Mouse (Mus musculus) forebrain, embryonic 12.5 days (tissue): ENCODE measurements around the gene Alkbh2. TPM values are rescaled to one million over a fixed set of nuclear protein-coding genes. Genes with fewer than 3 reads are reported as not detected.

Experiments
- ATAC-seq: fragments of 200-750 bp; cut with Nextera tagmentation; 2 replicates; pipeline ENCODE4 v1.8.0; 2017; ENCODE audit warnings: moderate TSS enrichment; ENCODE audit not compliant: low FRiP score
- H3K27ac ChIP-seq: fragments of 300-500 bp; sonication (generic); 2 replicates; pipeline ENCODE4 v1.5.1; 2016; ENCODE audit warnings: mild to moderate bottlenecking
- H3K27me3 ChIP-seq: fragments of 300-500 bp; sonication (generic); 2 replicates; pipeline ENCODE4 v1.6.1; 2016; ENCODE audit warnings: mild to moderate bottlenecking
- H3K36me3 ChIP-seq: fragments of 300-500 bp; sonication (generic); replicated peaks from 2 replicates; pipeline ENCODE4 v1.6.1; 2016; ENCODE audit warnings: mild to moderate bottlenecking
- H3K4me1 ChIP-seq: fragments of 300-500 bp; sonication (generic); 2 replicates; pipeline ENCODE4 v1.6.1; 2016
- H3K4me2 ChIP-seq: fragments of 300-500 bp; sonication (generic); 2 replicates; pipeline ENCODE4 v1.6.1; 2016; ENCODE audit warnings: mild to moderate bottlenecking, moderate library complexity
- H3K4me3 ChIP-seq: fragments of 300-500 bp; sonication (generic); replicated peaks from 2 replicates; pipeline ENCODE4 v1.5.1; 2016; ENCODE audit warnings: mild to moderate bottlenecking
- H3K9ac ChIP-seq: fragments of 300-500 bp; sonication (generic); 2 replicates; pipeline ENCODE4 v1.6.1; 2016; ENCODE audit warnings: mild to moderate bottlenecking
- H3K9me3 ChIP-seq: fragments of 300-500 bp; sonication (generic); 2 replicates; pipeline ENCODE4 v1.6.1; 2016
- WGBS: fragments of 180-500 bp; shearing (Covaris S2); methylation state at CpG from one replicate; pipeline ENCODE4 v1.1.7; 2016; 5-methylcytosine and 5-hydroxymethylcytosine counted together
- polyA plus RNA-seq: library from polyadenylated mRNA; unstranded; fragments of >200 nt; fragmentation: Nextera tagmentation; extraction: Ambion mirVana; gene quantifications from 2 replicates; pipeline ENCODE4 v1.2.1, GENCODE M21; 2016

The Alkbh2 gene
- polyA plus RNA-seq, 1 experiment from 2014 or later = 11.3 TPM

- Histone ChIP-seq H3K4me3 (no peak overlapping the region), H3K27me3 (no peaks in the 10 kb centered on the region; the same call in 1 of the 2 replicates), H3K4me2 (no peak overlapping the region), H3K9ac (no peak overlapping the region), H3K36me3 (no peaks in the 10 kb centered on the region), H3K4me1 (peaks cover 4% of the 10 kb centered on the region; the same call in 1 of the 2 replicates), H3K9me3 (no peaks in the 10 kb centered on the region), H3K27ac (no peak overlapping the region)
- ATAC-seq = no peak
- WGBS = 51% methylated on average over 7 of the region's 7 CpGs
Measured at GRCm38 (mm10) chr5:114157236-114157635, 29.2 kb upstream of the Alkbh2 start.

GRCm38 (mm10) chr5:114155168-114155933 lies 27.3 kb upstream of the Alkbh2 start:
- 61% methylated on average over 9 of the region's 9 CpGs for WGBS
- no peak overlapping the region for H3K4me2 ChIP-seq
- no peaks in the 10 kb centered on the region for H3K9me3 ChIP-seq
- no peak for ATAC-seq
- H3K4me1 ChIP-seq = peaks cover 4% of the 10 kb centered on the region; the same call in 1 of the 2 replicates
- no peak overlapping the region for H3K9ac ChIP-seq
- no peaks in the 10 kb centered on the region; the same call in 1 of the 2 replicates for H3K27me3 ChIP-seq
- no peak overlapping the region for H3K4me3 ChIP-seq
- no peak overlapping the region for H3K27ac ChIP-seq
- H3K36me3 ChIP-seq = no peaks in the 10 kb centered on the region

GRCm38 (mm10) chr5:114154765-114155164 lies 26.7 kb upstream of the Alkbh2 start:
- H3K27me3 ChIP-seq = no peaks in the 10 kb centered on the region; the same call in 1 of the 2 replicates
- no peaks in the 10 kb centered on the region for H3K36me3 ChIP-seq
- no peak for ATAC-seq
- H3K4me3 ChIP-seq = no peak overlapping the region
- H3K27ac ChIP-seq = no peak overlapping the region
- no peaks in the 10 kb centered on the region for H3K9me3 ChIP-seq
- H3K9ac ChIP-seq = no peak overlapping the region
- H3K4me2 ChIP-seq = no peak overlapping the region
- WGBS = 86% methylated on average over 5 of the region's 5 CpGs
- H3K4me1 ChIP-seq = peaks cover 4% of the 10 kb centered on the region; the same call in 1 of the 2 replicates

GRCm38 (mm10) chr5:114153490-114153889 lies 25.5 kb upstream of the Alkbh2 start:
- Histone ChIP-seq H3K9ac (no peak overlapping the region), H3K4me2 (peak overlapping the region; percentile 40), H3K4me1 (peaks cover 4% of the 10 kb centered on the region; the same call in 1 of the 2 replicates), H3K4me3 (peak overlapping the region; percentile 29), H3K27ac (no peak overlapping the region), H3K9me3 (no peaks in the 10 kb centered on the region), H3K36me3 (no peaks in the 10 kb centered on the region), H3K27me3 (no peaks in the 10 kb centered on the region; the same call in 1 of the 2 replicates)
- ATAC-seq = peak; percentile 39; the same call in 1 of the 2 replicates
- 3% methylated on average over 12 of the region's 12 CpGs for WGBS

GRCm38 (mm10) chr5:114152359-114153092 lies 24.5 kb upstream of the Alkbh2 start:
- Histone ChIP-seq H3K9me3 (no peaks in the 10 kb centered on the region), H3K9ac (no peak overlapping the region), H3K27ac (no peak overlapping the region), H3K4me2 (no peak overlapping the region), H3K27me3 (no peaks in the 10 kb centered on the region; the same call in 1 of the 2 replicates), H3K4me3 (no peak overlapping the region), H3K36me3 (no peaks in the 10 kb centered on the region), H3K4me1 (peaks cover 4% of the 10 kb centered on the region; the same call in 1 of the 2 replicates)
- 84% methylated on average over 12 of the region's 12 CpGs for WGBS
- no peak for ATAC-seq

GRCm38 (mm10) chr5:114147043-114147972 lies 19.3 kb upstream of the Alkbh2 start:
- H3K36me3 ChIP-seq = no peaks in the 10 kb centered on the region
- no peaks in the 10 kb centered on the region for H3K9me3 ChIP-seq
- 0 out of 2 replicates have a peak, but pooled peaks cover 9% of the 10 kb centered on the region for H3K4me1 ChIP-seq
- H3K27ac ChIP-seq = no peak overlapping the region
- ATAC-seq = no peak
- H3K4me3 ChIP-seq = no peak overlapping the region
- H3K27me3 ChIP-seq = no peaks in the 10 kb centered on the region
- no peak overlapping the region for H3K9ac ChIP-seq
- H3K4me2 ChIP-seq = no peak overlapping the region
- WGBS = 89% methylated on average over 14 of the region's 14 CpGs

GRCm38 (mm10) chr5:114146028-114146888 lies 18.2 kb upstream of the Alkbh2 start, which contains the start of gene Acacb:
TSS of gene Acacb (plus strand) at chr5:114146535.
- 0 out of 2 replicates have a peak, but pooled peaks cover 9% of the 10 kb centered on the region for H3K4me1 ChIP-seq
- no peaks in the 10 kb centered on the region for H3K27me3 ChIP-seq
- 62% methylated on average over 19 of the region's 19 CpGs for WGBS
- no peak for ATAC-seq
- H3K36me3 ChIP-seq = no peaks in the 10 kb centered on the region
- H3K27ac ChIP-seq = no peak within 1 kb of the TSS
- H3K9ac ChIP-seq = no peak within 1 kb of the TSS
- no peaks in the 10 kb centered on the region for H3K9me3 ChIP-seq
- no peak within 1 kb of the TSS for H3K4me2 ChIP-seq
- no peak within 1 kb of the TSS for H3K4me3 ChIP-seq

GRCm38 (mm10) chr5:114139175-114139574 lies 11.2 kb upstream of the Alkbh2 start:
- peaks cover 27% of the 10 kb centered on the region for H3K4me1 ChIP-seq
- H3K9ac ChIP-seq = 0 out of 2 replicates have a peak overlapping the region, but pooled peaks have one; percentile 4
- 0 out of 2 replicates have a peak overlapping the region, but pooled peaks have one; percentile 10 for H3K4me2 ChIP-seq
- peaks cover 27% of the 10 kb centered on the region for H3K36me3 ChIP-seq
- WGBS = 31% methylated on average over 9 of the region's 9 CpGs
- no peak overlapping the region for H3K4me3 ChIP-seq
- peak; percentile 83 for ATAC-seq
- no peaks in the 10 kb centered on the region for H3K27me3 ChIP-seq
- H3K27ac ChIP-seq = peak overlapping the region; percentile 84
- no peaks in the 10 kb centered on the region for H3K9me3 ChIP-seq

- peaks cover 28% of the 10 kb centered on the region for H3K4me1 ChIP-seq
- H3K9me3 ChIP-seq = no peaks in the 10 kb centered on the region
- H3K9ac ChIP-seq = 0 out of 2 replicates have a peak overlapping the region, but pooled peaks have one; percentile 4
- WGBS = 78% methylated on average over 21 of the region's 21 CpGs
- peak; percentile 43 for ATAC-seq
- no peaks in the 10 kb centered on the region for H3K27me3 ChIP-seq
- peaks cover 27% of the 10 kb centered on the region for H3K36me3 ChIP-seq
- H3K4me2 ChIP-seq = 0 out of 2 replicates have a peak overlapping the region, but pooled peaks have one; percentile 10
- H3K27ac ChIP-seq = peak overlapping the region; percentile 84
- H3K4me3 ChIP-seq = no peak overlapping the region
Measured at GRCm38 (mm10) chr5:114138277-114139164, 10.5 kb upstream of the Alkbh2 start.
